Mouse (Mus musculus) liver, adult 2 months (tissue): ENCODE measurements at regions not wholly inside any gene's neighbourhood (a gene's known extent, or its start where the extent isn't known, plus 50 kb on each side); places are given as distances from the start of the nearest gene placed in this dataset.

ENCODE experiments used
- CTCF ChIP-seq: fragments of 200-500 bp; IDR thresholded peaks from 2 replicates; pipeline ENCODE4 v1.5.1; 2011; ENCODE audit warnings: low read depth, low read length, control low read depth
- POLR2A ChIP-seq: fragments of 200-500 bp; IDR thresholded peaks from 2 replicates; pipeline ENCODE4 v1.6.1; 2011; ENCODE audit warnings: low read length, control low read depth; ENCODE audit not compliant: insufficient read depth; ENCODE audit errors: extremely low read depth

GRCm38 (mm10) chr3:14959586-14959985, 73.5 kb downstream of the Car2 start:
- no peak for TF ChIP-seq POLR2A
- no peak for TF ChIP-seq CTCF
